Mouse (Mus musculus) myocyte (in vitro differentiated cells): ENCODE results near the gene Ttc7.

Experiments used
- MAX ChIP-seq: IDR thresholded peaks from one replicate; pipeline ENCODE4 v1.6.1; 2011; ENCODE audit warnings: low read depth, mild to moderate bottlenecking, control low read depth
- POLR2A ChIP-seq: IDR thresholded peaks from one replicate; pipeline ENCODE4 v1.6.1; 2011; ENCODE audit warnings: low read depth, mild to moderate bottlenecking, control low read depth, moderate library complexity; ENCODE audit not compliant: insufficient read length
- TCF3 ChIP-seq: IDR thresholded peaks from one replicate; pipeline ENCODE4 v1.6.1; 2011; ENCODE audit warnings: low read depth, control low read depth; ENCODE audit not compliant: insufficient read length

- TF ChIP-seq POLR2A, result no peak
- TF ChIP-seq MAX, result no peak
- no peak for TF ChIP-seq TCF3
Observed at GRCm38 (mm10) chr17:87315021-87315531, 32.4 kb downstream of the Ttc7 start.
